ENCODE assay signal across 40 mouse cellular contexts in genomic region chr9:120192742-120193141, GRCm38 (mm10). TPM values are rescaled to one million over a fixed set of nuclear protein-coding genes. Genes with fewer than 3 reads are reported as not detected.
DNase-seq lines count a peak whose midpoint lies in the region; ATAC-seq lines count a peak whose summit lies in the region.
"Had no signal": no experiment of that assay in that cellular context is flagged by ENCODE, and none has a peak within 500 bp of the region (broad histone marks: within the 10 kb centered on the region; RNA-seq: fewer than 3 reads in every experiment).

No protein-coding gene starts in this region.

- 0 out of 2 replicates have a peak, but pooled peaks cover 5% of the 10 kb centered on the region for H3K4me1 ChIP-seq in kidney, embryonic 15.5 days
- H3K4me1 ChIP-seq: embryonic facial prominence, embryonic 15.5 days; forebrain, embryonic 12.5 days; heart, embryonic 10.5 days; heart, embryonic 15.5 days; intestine, embryonic 15.5 days; limb, embryonic 12.5 days; liver, embryonic 15.5 days; stomach, embryonic 15.5 days had no signal

- no peaks in the 10 kb centered on the region for H3K36me3 ChIP-seq in kidney, embryonic 15.5 days
- H3K36me3 ChIP-seq: embryonic facial prominence, embryonic 10.5 days; embryonic facial prominence, embryonic 15.5 days; forebrain, embryonic 12.5 days; heart, embryonic 10.5 days; heart, embryonic 15.5 days; intestine, embryonic 15.5 days; limb, embryonic 12.5 days; liver, embryonic 15.5 days; lung, embryonic 15.5 days; neural tube, embryonic 12.5 days; stomach, embryonic 15.5 days had no signal

- H3K27me3 ChIP-seq in kidney, embryonic 15.5 days, result peaks cover 4% of the 10 kb centered on the region
- H3K27me3 ChIP-seq: forebrain, embryonic 12.5 days; lung, embryonic 15.5 days; neural tube, embryonic 12.5 days; stomach, embryonic 15.5 days had no signal

- no peaks in the 10 kb centered on the region for H3K9me3 ChIP-seq in kidney, embryonic 15.5 days (replicated peaks)
- H3K9me3 ChIP-seq: embryonic facial prominence, embryonic 15.5 days; forebrain, embryonic 12.5 days; heart, embryonic 10.5 days; heart, embryonic 15.5 days; intestine, embryonic 15.5 days; liver, embryonic 15.5 days; lung, embryonic 15.5 days; neural tube, embryonic 12.5 days; stomach, embryonic 15.5 days had no signal

- intact Hi-C loops in left cerebral cortex, postnatal 36 days (cut with DNase I), result loop anchor here (5.0 kb wide), 1 partner anchor 110 kb away; the partner anchor contains the start of gene Myrip

- H3K4me2 ChIP-seq in kidney, embryonic 15.5 days, result no peak overlapping the region
- H3K4me2 ChIP-seq: embryonic facial prominence, embryonic 15.5 days; forebrain, embryonic 12.5 days; heart, embryonic 15.5 days; intestine, embryonic 15.5 days; limb, embryonic 12.5 days; liver, embryonic 15.5 days; lung, embryonic 15.5 days; midbrain, embryonic 11.5 days; neural tube, embryonic 12.5 days; stomach, embryonic 15.5 days had no signal

- ATAC-seq in kidney, embryonic 15.5 days (replicated peaks; ENCODE audit: low FRiP score), result no peak
- ATAC-seq: activated CD4-positive, CD25-positive, alpha-beta regulatory T cell, adult 4 months; forebrain, postnatal 0 days; hindbrain, embryonic 16.5 days; intestine, embryonic 15.5 days; midbrain, embryonic 16.5 days had no signal

- no peak overlapping the region for H3K9ac ChIP-seq in kidney, embryonic 15.5 days
- H3K9ac ChIP-seq: embryonic facial prominence, embryonic 15.5 days; forebrain, embryonic 12.5 days; forebrain, postnatal 0 days; heart, embryonic 15.5 days; intestine, embryonic 15.5 days; limb, embryonic 12.5 days; liver, embryonic 15.5 days; lung, embryonic 15.5 days; neural tube, embryonic 12.5 days; stomach, embryonic 15.5 days had no signal

- no peak overlapping the region for H3K4me3 ChIP-seq in kidney, embryonic 15.5 days (replicated peaks)
- H3K4me3 ChIP-seq: embryonic facial prominence, embryonic 10.5 days; embryonic facial prominence, embryonic 15.5 days; forebrain, embryonic 12.5 days; heart, embryonic 10.5 days; heart, embryonic 15.5 days; intestine, embryonic 15.5 days; limb, embryonic 12.5 days; liver, embryonic 15.5 days; lung, embryonic 15.5 days; myocyte; neural tube, embryonic 12.5 days; stomach, embryonic 15.5 days had no signal

- no peak overlapping the region for H3K27ac ChIP-seq in kidney, embryonic 15.5 days
- H3K27ac ChIP-seq: embryonic facial prominence, embryonic 10.5 days; embryonic facial prominence, embryonic 15.5 days; forebrain, embryonic 12.5 days; heart, embryonic 10.5 days; heart, embryonic 15.5 days; intestine, embryonic 15.5 days; limb, embryonic 12.5 days; liver, embryonic 15.5 days; lung, embryonic 15.5 days; neural tube, embryonic 12.5 days; stomach, embryonic 15.5 days had no signal

- DNase-seq in right cerebral cortex, adult 18-20 months, result peak; percentile 66
- DNase-seq in right cerebral cortex, postnatal 4 days, result no peak
- peak; percentile 31 to 36 for DNase-seq in frontal cortex, postnatal 25 days (ENCODE audit: low spot score in 2 of 2)
- peak; percentile 59 to 68 for DNase-seq in left cerebral cortex, postnatal 36 days (ENCODE audit: low spot score in 2 of 2)
- DNase-seq in kidney, postnatal 10 days, result no peak
- no peak for DNase-seq in spleen, postnatal 36 days (ENCODE audit: low spot score in 2 of 2)
- DNase-seq: adrenal gland, adult 2 months; adrenal gland, postnatal 36 days; B cell, adult 2 months; cerebellum, adult 8-10 months; cerebellum, postnatal 25 days; forebrain, postnatal 0 days; gastrocnemius, postnatal 14 days; kidney, adult 2 months; kidney, postnatal 14 days; layer of hippocampus, adult 9-11 months; thymus, postnatal 25 days had no signal

- 83% methylated on average over 7 of the region's 7 CpGs for WGBS in kidney, embryonic 15.5 days

RNA-seq across cellular contexts. Expression of gene Mobp, which starts 43.2 kb away (rescaled TPM):
- total RNA-seq in left cerebral cortex, postnatal 36 days (2021), result 100 to 1,000 TPM; 355 to 475 TPM
- polyA plus RNA-seq in kidney, embryonic 15.5 days (2015; fragmentation: Nextera tagmentation; extraction: Ambion mirVana), result not detected in 2 replicates
- total RNA-seq: CH12.LX; forebrain, postnatal 0 days; granulocyte monocyte progenitor cell, adult 5-6 weeks; liver, adult 2 months; megakaryocyte progenitor cell, adult 5-6 weeks had no signal
- polyA plus RNA-seq: activated CD4-positive, CD25-positive, alpha-beta regulatory T cell, adult 4 months; adrenal gland, adult 2 months; heart, embryonic 10.5 days; hindbrain, embryonic 11.5 days; kidney, adult 2 months; limb, embryonic 12.5 days; liver, adult 2 months; liver, embryonic 15.5 days; lung, embryonic 15.5 days; myocyte; small intestine, adult 2 months had no signal

Comparison
In these comparisons a context has a peak if more than half of its experiments do, and no peak if none do; other contexts are left out.
1. DNase-seq: peak in right cerebral cortex, adult 18-20 months (single experiment), frontal cortex, postnatal 25 days (2 of 2) and left cerebral cortex, postnatal 36 days (2 of 2); none in right cerebral cortex, postnatal 4 days (single experiment), kidney, postnatal 10 days (single experiment) and spleen, postnatal 36 days (0 of 2).